Mouse (Mus musculus) CD4-positive, CD25-positive, alpha-beta regulatory T cell, adult 2 months (primary cell): ENCODE data around the gene Slfn4.
A peak's percentile ranks its signal among the peaks of the same experiment; 100 is the strongest.
"Not testable (repeated sequence)": the region's sequence is repeated elsewhere in the genome, so short reads cannot be mapped to it uniquely, and the experiment has no call there.

Source experiments
- DNase-seq: peaks from one replicate; pipeline ENCODE4 v3.0.0-alpha.2; 2012; ENCODE audit warnings: low read depth, low spot score

Gene Slfn4

GRCm38 (mm10) chr11:83174948-83175539 lies at the start of gene Slfn4:
TSS of gene Slfn4 (plus strand) at chr11:83175186.
- no peak for DNase-seq

GRCm38 (mm10) chr11:83125633-83126032 lies 49.4 kb upstream of the Slfn4 start:
- not testable (repeated sequence) for DNase-seq

- not testable (repeated sequence) for DNase-seq
Observed at GRCm38 (mm10) chr11:83137253-83137652, 37.7 kb upstream of the Slfn4 start.

GRCm38 (mm10) chr11:83148939-83149338 lies 26.0 kb upstream of the Slfn4 start:
- not testable (repeated sequence) for DNase-seq

GRCm38 (mm10) chr11:83191134-83191893 lies 16.3 kb downstream of the Slfn4 start, which contains the start of gene Slfn3:
TSS of gene Slfn3 (plus strand) at chr11:83191330.
- peak; percentile 83 for DNase-seq

- peak; percentile 81 for DNase-seq
Observed at GRCm38 (mm10) chr11:83192001-83192400, 17.0 kb downstream of the Slfn4 start.

GRCm38 (mm10) chr11:83205002-83205401 lies 30.0 kb downstream of the Slfn4 start:
- no peak for DNase-seq

GRCm38 (mm10) chr11:83216119-83216518 lies 41.1 kb downstream of the Slfn4 start:
- DNase-seq: no peak

GRCm38 (mm10) chr11:83221328-83221877 lies 46.4 kb downstream of the Slfn4 start:
- no peak for DNase-seq

GRCm38 (mm10) chr11:83223367-83223766 lies 48.4 kb downstream of the Slfn4 start:
- DNase-seq: peak; percentile 84

- peak; percentile 59 for DNase-seq
Observed at GRCm38 (mm10) chr11:83223793-83224192, 48.8 kb downstream of the Slfn4 start.

GRCm38 (mm10) chr11:83224217-83224616 lies 49.2 kb downstream of the Slfn4 start:
- peak; percentile 92 for DNase-seq

GRCm38 (mm10) chr11:83224750-83225149 lies 49.8 kb downstream of the Slfn4 start:
- no peak for DNase-seq

GRCm38 (mm10) chr11:83225371-83225960 lies 50.5 kb downstream of the Slfn4 start:
- no peak for DNase-seq

GRCm38 (mm10) chr11:83227926-83228723 lies 53.1 kb downstream of the Slfn4 start:
- no peak for DNase-seq

GRCm38 (mm10) chr11:83230966-83231365 lies 56.0 kb downstream of the Slfn4 start:
- peak; percentile 71 for DNase-seq

- not testable (repeated sequence) for DNase-seq
Observed at GRCm38 (mm10) chr11:83233621-83234020, 58.6 kb downstream of the Slfn4 start.

GRCm38 (mm10) chr11:83237390-83237789 lies 62.4 kb downstream of the Slfn4 start:
- not testable (repeated sequence) for DNase-seq

GRCm38 (mm10) chr11:83238389-83238788 lies 63.4 kb downstream of the Slfn4 start:
- DNase-seq: no peak

- DNase-seq: no peak
Observed at GRCm38 (mm10) chr11:83239811-83240210, 64.8 kb downstream of the Slfn4 start.
